Mouse (Mus musculus) right cerebral cortex, adult 18-20 months (tissue): Measurements from ENCODE around the gene Rhob.
A peak's percentile ranks its signal among the peaks of the same experiment; 100 is the strongest.

Experiments used
- DNase-seq: peaks from one replicate; pipeline ENCODE4 v3.0.0; 2022; ENCODE audit warnings: mixed read lengths

The Rhob gene

GRCm38 (mm10) chr12:8502546-8502945, 2.7 kb upstream of the Rhob start:
- peak; percentile 47 for DNase-seq

DNA sequence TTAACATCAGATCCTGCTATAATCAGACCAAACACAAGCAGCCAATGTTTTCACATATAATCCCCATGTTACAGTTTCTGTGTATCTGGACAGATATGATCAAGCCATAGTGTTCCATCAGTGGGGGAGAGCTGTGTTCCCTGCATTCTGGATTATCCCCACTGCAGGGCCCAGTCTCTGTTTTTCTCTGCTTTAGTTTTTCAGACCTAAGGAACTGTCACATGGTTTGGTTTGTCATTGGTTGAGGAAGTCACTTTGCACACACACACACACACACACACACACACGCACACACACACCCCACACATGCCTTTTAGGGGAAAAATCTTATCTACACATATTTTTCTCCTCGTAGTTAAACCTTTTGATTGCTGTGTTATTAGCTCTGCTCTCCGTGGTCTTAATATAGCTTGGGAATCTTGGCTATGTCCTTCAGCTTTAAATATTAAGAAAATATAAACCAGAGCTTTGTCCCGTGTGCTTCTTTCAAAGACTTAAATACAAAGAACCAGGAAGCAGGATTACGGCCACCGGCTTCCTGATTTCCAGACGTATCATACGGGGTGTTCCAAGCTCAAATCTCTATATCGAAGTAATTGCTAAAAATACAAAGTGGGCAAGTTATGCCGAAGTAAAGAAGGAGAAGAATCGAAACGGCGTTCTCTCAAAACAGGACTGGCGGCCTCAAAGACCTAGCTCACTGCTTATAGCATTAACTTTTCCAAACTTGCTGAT, 1.9 kb upstream of the Rhob start:
- DNase-seq, result no peak

GRCm38 (mm10) chr12:8500597-8501570, 1.1 kb upstream of the Rhob start:
- DNase-seq, result no peak

GRCm38 (mm10) chr12:8499001-8499870, 573 bp downstream of the Rhob start:
- DNase-seq, result peak; percentile 64

GRCm38 (mm10) chr12:8498591-8499000, 1.2 kb downstream of the Rhob start:
- DNase-seq, result peak; percentile 42

GRCm38 (mm10) chr12:8498148-8498571, 1.6 kb downstream of the Rhob start:
- peak; percentile 46 for DNase-seq

- no peak for DNase-seq
Measured at GRCm38 (mm10) chr12:8497314-8497706, 2.5 kb downstream of the Rhob start.

- no peak for DNase-seq
Measured at GRCm38 (mm10) chr12:8496679-8497313, 3.0 kb downstream of the Rhob start.

- DNase-seq, result peak; percentile 49
Measured at GRCm38 (mm10) chr12:8495881-8496678, 3.7 kb downstream of the Rhob start.

- no peak for DNase-seq
Measured at GRCm38 (mm10) chr12:8494675-8495074, 5.1 kb downstream of the Rhob start.

DNA sequence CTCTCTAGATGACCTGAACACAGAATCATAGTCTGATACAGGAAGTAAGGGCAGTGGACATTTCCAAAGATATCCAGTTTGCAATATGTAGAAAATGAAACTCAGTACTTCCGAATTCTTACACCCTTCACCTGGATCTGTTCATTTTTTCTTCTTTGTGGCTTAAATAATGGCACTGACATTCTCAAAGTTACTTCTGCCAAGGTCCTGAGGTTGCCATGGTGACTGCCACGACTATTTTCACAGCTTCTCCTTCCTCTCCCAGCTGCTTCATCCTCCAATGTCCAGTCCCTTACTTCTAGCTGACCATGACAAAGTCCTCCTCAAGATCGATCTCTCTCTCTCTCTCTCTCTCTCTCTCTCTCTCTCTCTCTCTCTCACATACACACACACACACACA, 6.4 kb downstream of the Rhob start:
- DNase-seq, result no peak

DNA sequence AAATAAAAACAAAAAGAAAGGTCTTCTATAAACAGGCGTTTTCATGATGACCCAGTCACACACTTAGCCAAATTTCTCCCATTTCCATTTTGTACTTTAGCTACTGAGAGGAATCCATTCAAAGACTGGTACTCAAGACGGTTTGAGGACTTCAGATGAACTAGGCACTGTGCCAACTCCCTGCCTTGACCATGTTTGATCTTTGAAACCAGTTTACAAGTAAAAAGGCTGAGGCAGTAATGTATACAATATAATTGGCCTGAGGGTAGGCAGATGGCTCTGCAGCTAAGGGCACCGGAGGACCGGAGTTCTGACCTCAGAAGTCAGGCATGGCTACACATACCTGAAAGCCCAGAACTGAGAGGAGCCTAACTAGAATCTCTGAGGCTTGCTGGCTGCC, 10.7 kb downstream of the Rhob start:
- no peak for DNase-seq

GRCm38 (mm10) chr12:8488652-8488980, 11.2 kb downstream of the Rhob start:
- DNase-seq, result no peak

DNA sequence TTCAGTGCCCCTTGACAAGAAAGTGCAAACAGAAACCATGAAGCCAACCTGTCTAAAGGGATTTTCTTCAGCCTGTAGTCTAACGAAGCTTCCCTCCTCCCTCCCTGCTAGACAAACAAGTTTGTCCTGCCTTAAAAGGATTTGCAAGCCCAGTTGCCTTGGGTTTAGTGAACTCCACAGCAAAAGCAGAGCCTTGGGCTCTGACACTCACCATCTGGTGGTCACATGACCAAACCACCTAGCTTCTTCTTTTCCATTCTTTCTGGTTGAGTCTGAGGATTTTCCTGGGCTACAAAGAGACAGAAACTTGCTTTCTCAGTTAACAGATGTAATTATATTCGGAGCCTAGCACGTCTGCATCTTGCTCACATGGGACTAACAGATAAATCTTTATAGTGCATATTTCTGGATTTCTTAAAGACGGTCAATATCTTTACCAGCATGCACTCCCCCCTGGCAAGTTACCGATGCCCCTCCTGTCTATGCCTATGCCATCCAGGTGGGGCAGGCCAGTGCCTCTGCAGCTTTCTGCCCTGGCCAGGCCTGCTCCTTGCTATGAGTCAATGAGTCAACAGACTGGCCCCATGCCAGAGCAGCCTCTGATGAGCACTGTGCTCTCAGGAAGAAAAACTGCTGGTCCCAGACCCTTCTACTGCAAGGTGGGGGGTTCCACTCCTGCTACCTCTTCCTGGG, 11.7 kb downstream of the Rhob start:
- DNase-seq, result peak; percentile 43

DNA sequence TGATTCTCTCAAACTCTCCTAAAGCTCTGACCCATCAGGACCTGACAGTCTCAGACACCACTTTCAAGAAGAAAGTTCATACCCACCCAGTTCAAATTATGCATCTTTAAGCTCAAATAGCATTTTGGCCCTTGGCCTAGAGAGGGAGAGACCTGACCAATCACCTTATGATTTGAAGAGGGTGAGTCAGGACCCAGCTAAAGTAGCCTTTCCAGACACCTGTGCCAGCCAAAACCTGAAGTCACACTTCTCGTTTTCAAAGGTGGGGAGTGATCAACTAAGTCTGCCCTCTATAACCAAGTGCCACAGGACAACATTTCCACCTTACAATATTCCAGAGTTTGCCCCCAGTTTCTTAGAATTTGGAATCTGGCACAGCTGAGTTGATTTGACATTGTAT, 12.5 kb downstream of the Rhob start:
- no peak for DNase-seq

GRCm38 (mm10) chr12:8485247-8485646, 14.6 kb downstream of the Rhob start:
- peak; percentile 45 for DNase-seq

DNA sequence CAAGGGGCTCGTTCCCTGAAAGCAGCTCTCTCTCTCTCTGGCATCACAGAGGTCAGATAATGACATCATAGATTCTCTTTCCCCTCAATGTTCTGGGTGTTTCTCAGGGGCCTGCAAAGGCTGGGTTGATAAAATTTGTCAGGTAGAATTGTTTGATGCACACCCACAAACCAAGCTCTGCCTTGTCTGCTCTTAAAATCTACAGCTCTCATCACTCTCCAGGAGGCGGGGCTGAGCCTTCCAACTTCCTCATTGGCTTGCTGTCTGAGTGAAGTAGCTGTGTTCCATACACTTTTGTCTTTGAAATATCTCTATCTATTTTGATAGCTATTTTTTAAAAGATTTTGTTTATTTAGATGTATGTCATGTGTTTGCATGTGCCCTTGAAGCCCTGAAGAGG, 17.6 kb downstream of the Rhob start:
- DNase-seq, result no peak

DNA sequence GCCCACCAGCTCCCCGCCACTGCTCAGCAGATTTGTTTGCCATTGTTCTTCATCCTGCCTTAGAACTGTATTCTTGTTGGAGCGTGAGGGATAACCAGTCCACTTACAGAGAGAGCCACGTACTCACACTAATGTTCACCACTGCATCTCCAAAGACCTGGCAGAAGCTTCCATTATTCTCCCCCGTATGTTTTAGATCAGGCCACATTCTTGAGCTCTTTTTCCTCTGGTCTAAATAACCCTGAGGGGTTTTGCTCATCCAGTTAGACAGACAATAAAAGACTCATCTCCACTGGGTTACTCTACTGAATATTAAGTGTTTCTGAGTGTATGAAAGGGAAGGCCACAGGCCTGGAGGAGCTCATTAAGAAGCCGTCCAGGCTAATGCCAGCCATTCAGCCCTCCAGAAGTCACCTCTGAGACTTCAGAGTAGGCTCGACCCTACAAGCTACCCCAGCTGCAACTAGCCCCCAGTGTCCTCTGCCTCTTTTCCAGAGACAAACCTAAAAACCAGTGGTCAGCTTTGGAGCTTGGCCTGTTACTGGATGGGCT, 24.9 kb downstream of the Rhob start:
- DNase-seq, result no peak

- DNase-seq, result no peak
Measured at GRCm38 (mm10) chr12:8472591-8473358, 27.0 kb downstream of the Rhob start.

DNA sequence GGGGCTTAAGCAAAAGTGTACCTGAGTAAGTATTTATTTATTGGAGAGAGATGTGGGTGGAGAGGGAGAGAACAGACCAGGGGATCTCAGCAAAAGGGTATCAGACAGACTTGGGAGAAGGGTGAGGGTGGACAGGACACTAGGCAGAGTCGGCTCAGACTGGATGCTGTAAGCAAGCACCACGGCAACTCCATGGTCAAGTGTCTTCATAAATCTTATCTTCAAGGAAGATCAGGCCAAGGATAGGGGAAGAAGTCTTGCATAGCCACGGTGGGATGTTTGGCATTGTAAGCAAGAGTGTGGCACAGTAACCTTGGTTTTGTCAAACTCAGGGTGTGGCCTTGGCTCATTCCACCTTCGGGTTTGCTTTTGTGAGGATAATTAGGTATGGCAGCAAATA, 27.8 kb downstream of the Rhob start:
- DNase-seq, result no peak
